Comparison of ENCODE assay signal across 10 mouse cellular contexts in the genomic region with DNA sequence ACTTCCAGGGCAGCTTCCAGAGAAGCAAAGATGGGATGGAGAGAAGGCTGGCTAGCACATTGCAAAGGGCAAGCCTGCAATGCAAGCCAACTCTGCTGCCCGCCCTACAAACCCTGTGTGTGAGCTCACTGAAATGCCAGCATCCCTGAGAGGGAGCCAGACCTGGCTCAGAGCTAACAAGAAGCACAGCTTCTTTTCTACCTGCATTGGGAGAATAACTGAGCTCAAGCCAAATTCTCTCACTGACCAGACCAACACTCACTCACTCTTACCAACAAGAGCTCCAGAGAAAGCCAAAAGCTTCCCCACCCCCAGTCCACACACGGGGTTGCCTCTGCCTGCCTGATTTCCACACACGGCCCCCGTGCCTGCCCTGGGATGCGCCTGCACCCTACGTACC. TPM values are rescaled to one million over a fixed set of nuclear protein-coding genes. Genes with fewer than 3 reads are reported as not detected.
DNase-seq lines count a peak whose midpoint lies in the region; ATAC-seq and TF ChIP-seq lines count a peak whose summit lies in the region.
"Had no signal": no experiment of that assay in that cellular context is flagged by ENCODE, and none has a peak within 500 bp of the region (broad histone marks: within the 10 kb centered on the region; RNA-seq: fewer than 3 reads in every experiment).

No protein-coding gene starts in this region.

- H3K4me1 ChIP-seq in kidney, embryonic 15.5 days, result peaks cover 44% of the 10 kb centered on the region
- peaks cover 8 to 31% of the 10 kb centered on the region in 2 experiments; a peak in 3 of 4 replicates for H3K4me1 ChIP-seq in ES-E14 (ENCODE audit: control insufficient read depth in 2 of 2, insufficient read depth in 2 of 2, low read length in 2 of 2, poor library complexity in 1 of 2)
- peaks cover 52% of the 10 kb centered on the region for H3K4me1 ChIP-seq in embryonic facial prominence, embryonic 10.5 days
- 0 out of 2 replicates have a peak, but pooled peaks cover 4% of the 10 kb centered on the region for H3K4me1 ChIP-seq in forebrain, embryonic 13.5 days

- 0 out of 2 replicates have a peak overlapping the region, but pooled peaks have one; percentile 20 for H3K27ac ChIP-seq in kidney, embryonic 15.5 days
- H3K27ac ChIP-seq in ES-E14 (ENCODE audit: insufficient read depth, low read depth, low read length, poor library complexity, severe bottlenecking), result 0 out of 2 replicates have a peak overlapping the region, but pooled peaks have one; percentile 33
- H3K27ac ChIP-seq in embryonic facial prominence, embryonic 10.5 days (replicated peaks), result peak overlapping the region; percentile 40
- H3K27ac ChIP-seq in forebrain, embryonic 13.5 days, result no peak overlapping the region

- no peaks in the 10 kb centered on the region for H3K9me3 ChIP-seq in kidney, embryonic 15.5 days (replicated peaks)
- no peaks in the 10 kb centered on the region for H3K9me3 ChIP-seq in ES-E14 (ENCODE audit: control insufficient read depth, insufficient read depth, low read depth, low read length)
- no peaks in the 10 kb centered on the region for H3K9me3 ChIP-seq in embryonic facial prominence, embryonic 10.5 days
- H3K9me3 ChIP-seq in forebrain, embryonic 13.5 days (replicated peaks), result no peaks in the 10 kb centered on the region

- intact Hi-C loops in left cerebral cortex, postnatal 36 days (cut with DNase I), result loop anchor here (5.0 kb wide), 1 partner anchor 38 kb away; a partner anchor contains a TSS

- peaks cover 87% of the 10 kb centered on the region for H3K36me3 ChIP-seq in kidney, embryonic 15.5 days
- peaks cover 39% of the 10 kb centered on the region; the same call in 1 of the 2 replicates for H3K36me3 ChIP-seq in ES-E14 (ENCODE audit: control insufficient read depth, insufficient read depth, low read length, poor library complexity, severe bottlenecking)
- H3K36me3 ChIP-seq in embryonic facial prominence, embryonic 10.5 days (replicated peaks), result peaks cover 91% of the 10 kb centered on the region
- H3K36me3 ChIP-seq in forebrain, embryonic 13.5 days (ENCODE audit: poor library complexity, severe bottlenecking), result peaks cover 38% of the 10 kb centered on the region

- in situ Hi-C loops in ES-E14 (cut with MboI; ENCODE audit: low sequenced_read_pairs in 2 of 2, unreplicated experiment in 2 of 2), result no loop called here

- DNase-seq in cerebellum, adult 11 months, result peak; percentile 57
- DNase-seq in cerebellum, adult 8-10 months, result no peak
- no peak for DNase-seq in kidney, postnatal 14 days
- DNase-seq in ES-E14 (ENCODE audit: low read depth, low spot score), result no peak
- DNase-seq in embryonic facial prominence, embryonic 10.5 days (ENCODE audit: low spot score), result no peak
- no peak for DNase-seq in left cerebral cortex, postnatal 36 days (ENCODE audit: low spot score in 2 of 2)
- DNase-seq: adrenal gland, adult 8-10 months had no signal

- no peak overlapping the region for H3K4me3 ChIP-seq in kidney, embryonic 15.5 days (replicated peaks)
- H3K4me3 ChIP-seq in ES-E14 (ENCODE audit: insufficient read depth in 1 of 2, low read depth in 1 of 2, low read length in 2 of 2, poor library complexity in 1 of 2, severe bottlenecking in 1 of 2), result no peak overlapping the region
- no peak overlapping the region for H3K4me3 ChIP-seq in embryonic facial prominence, embryonic 10.5 days
- no peak overlapping the region for H3K4me3 ChIP-seq in forebrain, embryonic 13.5 days

- H3K27me3 ChIP-seq in kidney, embryonic 15.5 days, result no peaks in the 10 kb centered on the region
- H3K27me3 ChIP-seq in embryonic facial prominence, embryonic 10.5 days (replicated peaks; ENCODE audit: low read depth, poor library complexity, severe bottlenecking), result no peaks in the 10 kb centered on the region
- no peaks in the 10 kb centered on the region for H3K27me3 ChIP-seq in forebrain, embryonic 13.5 days

- WGBS in kidney, embryonic 15.5 days, result 89% methylated on average over 6 of the region's 6 CpGs
- WGBS in embryonic facial prominence, embryonic 10.5 days, result 85% methylated on average over 6 of the region's 6 CpGs
- WGBS in forebrain, embryonic 13.5 days, result 90% methylated on average over 6 of the region's 6 CpGs

- no peak overlapping the region for H3K4me2 ChIP-seq in kidney, embryonic 15.5 days
- no peak overlapping the region for H3K4me2 ChIP-seq in forebrain, embryonic 13.5 days

- H3K9ac ChIP-seq in kidney, embryonic 15.5 days, result no peak overlapping the region
- no peak overlapping the region for H3K9ac ChIP-seq in ES-E14 (ENCODE audit: insufficient read depth, low read depth, low read length, poor library complexity, severe bottlenecking)
- no peak overlapping the region for H3K9ac ChIP-seq in forebrain, embryonic 13.5 days

- no peak for ATAC-seq in kidney, embryonic 15.5 days (replicated peaks; ENCODE audit: low FRiP score)
- no peak for ATAC-seq in forebrain, embryonic 13.5 days

TF ChIP-seq in ES-E14, 5 proteins besides CTCF, POLR2A, EP300 and RAD21:
- no peak for TF ChIP-seq ZNF384 (IDR thresholded peaks at IDR 0.05; ENCODE audit: low read depth, low read length)
- no peak for TF ChIP-seq HCFC1 (IDR thresholded peaks at IDR 0.05; ENCODE audit: borderline replicate concordance, insufficient read depth, low read length)
- no peak for TF ChIP-seq ZC3H11A (IDR thresholded peaks at IDR 0.05; ENCODE audit: borderline replicate concordance, low read depth, low read length)
- TF ChIP-seq MAFK (IDR thresholded peaks at IDR 0.05; ENCODE audit: insufficient read depth, low read depth, low read length), result no peak
- TF ChIP-seq CHD2 (IDR thresholded peaks at IDR 0.05; ENCODE audit: low read depth, low read length), result no peak

RNA-seq across cellular contexts. Expression of a gene that starts 37.5 kb away (rescaled TPM):
- polyA plus RNA-seq in kidney, embryonic 15.5 days (2015; fragmentation: Nextera tagmentation; extraction: Ambion mirVana), result 56.2 and 60.2 TPM in 2 replicates
- total RNA-seq in ES-E14 (2012; rRNA removed), result 146 and 152 TPM in 2 replicates
- polyA plus RNA-seq in embryonic facial prominence, embryonic 10.5 days (2016; fragmentation: Nextera tagmentation; extraction: Ambion mirVana), result 45.7 and 46.9 TPM in 2 replicates
- polyA plus RNA-seq in forebrain, embryonic 13.5 days (2015; fragmentation: Nextera tagmentation; extraction: Ambion mirVana), result 13.4 and 14.4 TPM in 2 replicates
- 10 to 100 TPM; 58.0 to 77.6 TPM for total RNA-seq in left cerebral cortex, postnatal 36 days (2021)

RNA-seq across cellular contexts. Expression of a gene that starts 47.7 kb away (rescaled TPM):
- 0.26 and 0.45 TPM in 2 replicates for polyA plus RNA-seq in kidney, embryonic 15.5 days (2015; fragmentation: Nextera tagmentation; extraction: Ambion mirVana)
- 1.8 and 3.1 TPM in 2 replicates for total RNA-seq in ES-E14 (2012; rRNA removed)
- polyA plus RNA-seq in embryonic facial prominence, embryonic 10.5 days (2016; fragmentation: Nextera tagmentation; extraction: Ambion mirVana), result 0.14 and 0.32 TPM in 2 replicates
- polyA plus RNA-seq in forebrain, embryonic 13.5 days (2015; fragmentation: Nextera tagmentation; extraction: Ambion mirVana), result 0.08 TPM in 1 of 2 replicates, not detected in the other
- 1 to 10 TPM; 4.0 TPM for total RNA-seq in left cerebral cortex, postnatal 36 days (2021)
- polyA plus RNA-seq: large intestine, adult 2 months had no signal
